Mouse (Mus musculus) liver, embryonic 13.5 days (tissue): ENCODE measurements around the gene Retreg1. TPM values are rescaled to one million over a fixed set of nuclear protein-coding genes. Genes with fewer than 3 reads are reported as not detected.

Experiments
- ATAC-seq: fragments of 200-750 bp; cut with Nextera tagmentation; 2 replicates; pipeline ENCODE4 v1.8.0; 2017; ENCODE audit warnings: low read depth, mild to moderate bottlenecking, moderate number of reproducible peaks, moderate library complexity
- DNase-seq: peaks from one replicate; pipeline ENCODE4 v3.0.0; 2022
- H3K27ac ChIP-seq: fragments of 300-500 bp; sonication (generic); 2 replicates; pipeline ENCODE4 v1.5.1; 2015; ENCODE audit warnings: moderate library complexity, mild to moderate bottlenecking, inconsistent platforms
- H3K27me3 ChIP-seq: fragments of 300-500 bp; sonication (generic); 2 replicates; pipeline ENCODE4 v1.6.1; 2015; ENCODE audit warnings: mild to moderate bottlenecking, inconsistent platforms
- H3K36me3 ChIP-seq: fragments of 300-500 bp; sonication (generic); 2 replicates; pipeline ENCODE4 v1.6.1; 2015; ENCODE audit warnings: mild to moderate bottlenecking, inconsistent platforms
- H3K4me1 ChIP-seq: fragments of 300-500 bp; sonication (generic); replicated peaks from 2 replicates; pipeline ENCODE4 v1.6.1; 2015; ENCODE audit warnings: inconsistent platforms
- H3K4me2 ChIP-seq: fragments of 300-500 bp; sonication (generic); 2 replicates; pipeline ENCODE4 v1.6.1; 2015; ENCODE audit warnings: inconsistent platforms, mild to moderate bottlenecking, moderate library complexity
- H3K4me3 ChIP-seq: fragments of 300-500 bp; sonication (generic); replicated peaks from 2 replicates; pipeline ENCODE4 v1.5.1; 2015; ENCODE audit warnings: mild to moderate bottlenecking, inconsistent platforms
- H3K9ac ChIP-seq: fragments of 300-500 bp; sonication (generic); 2 replicates; pipeline ENCODE4 v1.6.1; 2015; ENCODE audit warnings: mild to moderate bottlenecking, inconsistent platforms
- H3K9me3 ChIP-seq: fragments of 300-500 bp; sonication (generic); replicated peaks from 2 replicates; pipeline ENCODE4 v1.6.1; 2016; ENCODE audit warnings: inconsistent platforms
- WGBS: fragments of 180-500 bp; shearing (Covaris S2); methylation state at CpG from one replicate; pipeline ENCODE4 v1.1.7; 2015; ENCODE audit not compliant: insufficient replicate concordance; 5-methylcytosine and 5-hydroxymethylcytosine counted together
- polyA plus RNA-seq: library from polyadenylated mRNA; unstranded; fragments of >200 nt; fragmentation: Nextera tagmentation; extraction: Ambion mirVana; gene quantifications from 2 replicates; pipeline ENCODE4 v1.2.1, GENCODE M21; 2015

Retreg1 gene
- polyA plus RNA-seq, 1 experiment from 2014 or later, result 1.4 TPM

- Histone ChIP-seq H3K9me3 (no peaks in the 10 kb centered on the region), H3K4me2 (no peak overlapping the region), H3K27me3 (no peaks in the 10 kb centered on the region), H3K4me1 (no peaks in the 10 kb centered on the region), H3K4me3 (no peak overlapping the region), H3K9ac (no peak overlapping the region), H3K36me3 (no peaks in the 10 kb centered on the region), H3K27ac (no peak overlapping the region)
- no peak for DNase-seq
- ATAC-seq, result no peak
- WGBS, result 67% methylated on average over 14 of the region's 14 CpGs
Measured at GRCm38 (mm10) chr15:25884416-25884958, 41.5 kb downstream of the Retreg1 start.

DNA sequence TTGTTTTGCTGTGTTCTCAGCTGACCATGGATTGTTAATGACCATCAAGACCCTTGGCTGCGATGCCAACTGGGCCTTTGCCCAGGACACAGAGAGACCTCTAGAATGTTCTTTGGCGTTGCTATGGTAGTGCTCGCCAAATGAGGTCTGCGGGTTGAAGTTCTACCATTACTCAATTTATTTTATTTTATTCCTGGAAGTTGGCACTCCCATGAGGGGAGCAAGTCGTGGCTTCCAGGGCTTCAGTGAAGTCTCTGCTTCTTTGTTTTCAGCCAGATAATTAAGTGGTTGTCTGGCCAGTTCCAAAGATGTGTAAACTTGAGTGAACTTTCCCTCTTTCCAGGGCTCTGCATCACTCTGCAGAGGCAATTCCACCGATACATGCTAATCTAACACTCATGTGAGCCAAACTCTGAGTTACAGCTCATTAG lies 43.6 kb downstream of the Retreg1 start:
- no peak overlapping the region for H3K9ac ChIP-seq
- H3K4me3 ChIP-seq, result no peak overlapping the region
- H3K9me3 ChIP-seq, result no peaks in the 10 kb centered on the region
- no peaks in the 10 kb centered on the region for H3K27me3 ChIP-seq
- no peaks in the 10 kb centered on the region for H3K4me1 ChIP-seq
- DNase-seq, result no peak
- no peak overlapping the region for H3K27ac ChIP-seq
- no peak overlapping the region for H3K4me2 ChIP-seq
- WGBS, result 65% methylated on average over 6 of the region's 6 CpGs
- no peaks in the 10 kb centered on the region for H3K36me3 ChIP-seq
- no peak for ATAC-seq

DNA sequence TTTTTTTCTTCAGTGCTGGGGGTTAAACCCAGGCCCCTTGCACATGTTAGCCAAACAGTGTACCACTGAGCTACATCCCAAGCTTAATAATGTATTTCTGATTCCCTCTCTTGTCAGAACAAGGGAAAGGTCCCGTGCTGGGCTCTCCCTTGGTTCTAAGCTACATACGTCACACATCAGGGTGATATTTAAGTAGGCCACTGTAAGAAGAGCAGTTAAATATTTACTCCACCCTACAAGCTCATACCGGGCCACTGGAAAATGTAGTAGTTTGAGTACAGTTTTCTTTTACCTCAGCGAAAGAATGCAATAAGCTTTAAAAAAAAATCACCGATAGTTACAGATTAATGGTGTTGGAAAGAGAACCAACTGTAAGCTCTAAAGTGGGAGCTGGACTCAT lies 46.9 kb downstream of the Retreg1 start:
- H3K4me1 ChIP-seq, result 0 out of 2 replicates have a peak, but pooled peaks cover 3% of the 10 kb centered on the region
- no peak overlapping the region for H3K9ac ChIP-seq
- H3K4me3 ChIP-seq, result no peak overlapping the region
- no peak for DNase-seq
- H3K27ac ChIP-seq, result no peak overlapping the region
- 71% methylated on average over 5 of the region's 5 CpGs for WGBS
- no peaks in the 10 kb centered on the region for H3K9me3 ChIP-seq
- no peaks in the 10 kb centered on the region for H3K36me3 ChIP-seq
- H3K4me2 ChIP-seq, result no peak overlapping the region
- no peak for ATAC-seq
- H3K27me3 ChIP-seq, result no peaks in the 10 kb centered on the region

GRCm38 (mm10) chr15:25891556-25891955 lies 48.6 kb downstream of the Retreg1 start:
- Histone ChIP-seq H3K36me3 (no peaks in the 10 kb centered on the region), H3K27ac (no peak overlapping the region), H3K9me3 (no peaks in the 10 kb centered on the region), H3K9ac (no peak overlapping the region), H3K4me1 (0 out of 2 replicates have a peak, but pooled peaks cover 3% of the 10 kb centered on the region), H3K27me3 (no peaks in the 10 kb centered on the region), H3K4me2 (no peak overlapping the region), H3K4me3 (no peak overlapping the region)
- peak; percentile 3 for DNase-seq
- no peak for ATAC-seq
- 20% methylated on average over 11 of the region's 11 CpGs for whole genome bisulfite sequencing

DNA sequence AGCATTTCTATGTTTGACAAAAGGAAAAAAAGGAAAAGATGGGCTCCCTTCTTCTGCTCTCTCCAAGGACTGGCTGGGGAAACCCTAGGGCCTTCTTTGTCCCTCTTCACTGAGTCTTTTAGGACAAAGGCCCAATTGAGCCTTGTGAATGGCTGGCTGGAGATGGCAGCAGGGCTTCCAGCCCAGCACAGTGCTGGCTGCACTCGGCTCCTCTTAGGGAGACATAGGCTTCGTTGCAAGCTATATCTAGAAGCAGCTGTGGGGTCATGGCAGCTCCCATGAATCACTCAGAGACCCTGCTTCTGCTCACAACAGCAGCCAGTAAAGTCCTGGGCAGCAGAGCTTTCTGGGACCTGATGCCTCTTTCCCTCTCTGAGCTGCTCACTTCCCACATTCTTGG lies 50.3 kb downstream of the Retreg1 start:
- H3K4me3 ChIP-seq, result no peak overlapping the region
- no peak overlapping the region for H3K4me2 ChIP-seq
- H3K36me3 ChIP-seq, result no peaks in the 10 kb centered on the region
- H3K9me3 ChIP-seq, result no peaks in the 10 kb centered on the region
- no peak for ATAC-seq
- 56% methylated on average over 2 of the region's 2 CpGs for WGBS
- no peak overlapping the region for H3K27ac ChIP-seq
- H3K9ac ChIP-seq, result no peak overlapping the region
- 0 out of 2 replicates have a peak, but pooled peaks cover 3% of the 10 kb centered on the region for H3K4me1 ChIP-seq
- H3K27me3 ChIP-seq, result no peaks in the 10 kb centered on the region
- DNase-seq, result no peak

DNA sequence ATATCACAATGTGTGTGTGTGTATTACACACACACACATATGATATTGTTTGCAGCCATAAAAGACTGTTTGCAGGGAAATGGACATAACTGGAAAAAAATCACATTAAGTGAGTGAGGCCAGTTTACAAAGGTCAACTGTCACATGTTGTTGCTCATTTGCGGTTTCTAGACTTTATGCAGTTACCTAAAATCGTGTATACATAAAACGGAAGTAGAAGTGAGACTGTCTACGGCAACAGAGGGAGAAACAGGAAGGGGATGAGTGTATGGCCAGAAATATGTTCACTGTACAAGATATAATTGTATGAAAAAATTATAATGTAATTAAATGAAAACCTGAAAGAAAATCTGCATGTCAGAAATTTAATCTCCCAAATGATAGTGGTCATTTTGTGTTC lies 53.8 kb downstream of the Retreg1 start:
- Histone ChIP-seq H3K4me2 (no peak overlapping the region), H3K4me1 (0 out of 2 replicates have a peak, but pooled peaks cover 2% of the 10 kb centered on the region), H3K36me3 (no peaks in the 10 kb centered on the region), H3K27ac (no peak overlapping the region), H3K27me3 (no peaks in the 10 kb centered on the region), H3K4me3 (no peak overlapping the region), H3K9me3 (no peaks in the 10 kb centered on the region), H3K9ac (no peak overlapping the region)
- DNase-seq (no peak), ATAC-seq (no peak)
- WGBS, result 66% methylated on average over 4 of the region's 4 CpGs

- no peaks in the 10 kb centered on the region for H3K4me1 ChIP-seq
- H3K27ac ChIP-seq, result no peak overlapping the region
- ATAC-seq (no peak), DNase-seq (no peak)
- H3K4me3 ChIP-seq, result no peak overlapping the region
- no peak overlapping the region for H3K4me2 ChIP-seq
- WGBS, result 54% methylated on average over 12 of the region's 12 CpGs
- no peaks in the 10 kb centered on the region for H3K36me3 ChIP-seq
- H3K27me3 ChIP-seq, result no peaks in the 10 kb centered on the region
- H3K9me3 ChIP-seq, result no peaks in the 10 kb centered on the region
- H3K9ac ChIP-seq, result no peak overlapping the region
Measured at GRCm38 (mm10) chr15:25897617-25898016, 54.6 kb downstream of the Retreg1 start.

- no peaks in the 10 kb centered on the region for H3K36me3 ChIP-seq
- 72% methylated on average over 5 of the region's 5 CpGs for WGBS
- no peak overlapping the region for H3K4me3 ChIP-seq
- no peak overlapping the region for H3K9ac ChIP-seq
- no peak for DNase-seq
- no peaks in the 10 kb centered on the region for H3K27me3 ChIP-seq
- no peaks in the 10 kb centered on the region for H3K4me1 ChIP-seq
- no peak overlapping the region for H3K4me2 ChIP-seq
- no peak for ATAC-seq
- no peak overlapping the region for H3K27ac ChIP-seq
- no peaks in the 10 kb centered on the region for H3K9me3 ChIP-seq
Measured at GRCm38 (mm10) chr15:25899021-25899420, 56.0 kb downstream of the Retreg1 start.

GRCm38 (mm10) chr15:25900540-25900939 lies 57.6 kb downstream of the Retreg1 start:
- H3K4me2 ChIP-seq, result no peak overlapping the region
- 3% methylated on average over 7 of the region's 7 CpGs for WGBS
- H3K4me1 ChIP-seq, result no peaks in the 10 kb centered on the region
- H3K4me3 ChIP-seq, result no peak overlapping the region
- no peaks in the 10 kb centered on the region for H3K27me3 ChIP-seq
- H3K9ac ChIP-seq, result no peak overlapping the region
- DNase-seq (peak; percentile 23), ATAC-seq (no peak)
- H3K9me3 ChIP-seq, result no peaks in the 10 kb centered on the region
- no peak overlapping the region for H3K27ac ChIP-seq
- H3K36me3 ChIP-seq, result no peaks in the 10 kb centered on the region

- ATAC-seq, result no peak
- Histone ChIP-seq H3K36me3 (no peaks in the 10 kb centered on the region), H3K4me2 (no peak overlapping the region), H3K4me3 (no peak overlapping the region), H3K27ac (no peak overlapping the region), H3K9ac (no peak overlapping the region), H3K27me3 (no peaks in the 10 kb centered on the region), H3K9me3 (no peaks in the 10 kb centered on the region), H3K4me1 (no peaks in the 10 kb centered on the region)
- DNase-seq, result no peak
- WGBS, result 71% methylated on average over 15 of the region's 15 CpGs
Measured at GRCm38 (mm10) chr15:25902931-25903615, 60.1 kb downstream of the Retreg1 start.

DNA sequence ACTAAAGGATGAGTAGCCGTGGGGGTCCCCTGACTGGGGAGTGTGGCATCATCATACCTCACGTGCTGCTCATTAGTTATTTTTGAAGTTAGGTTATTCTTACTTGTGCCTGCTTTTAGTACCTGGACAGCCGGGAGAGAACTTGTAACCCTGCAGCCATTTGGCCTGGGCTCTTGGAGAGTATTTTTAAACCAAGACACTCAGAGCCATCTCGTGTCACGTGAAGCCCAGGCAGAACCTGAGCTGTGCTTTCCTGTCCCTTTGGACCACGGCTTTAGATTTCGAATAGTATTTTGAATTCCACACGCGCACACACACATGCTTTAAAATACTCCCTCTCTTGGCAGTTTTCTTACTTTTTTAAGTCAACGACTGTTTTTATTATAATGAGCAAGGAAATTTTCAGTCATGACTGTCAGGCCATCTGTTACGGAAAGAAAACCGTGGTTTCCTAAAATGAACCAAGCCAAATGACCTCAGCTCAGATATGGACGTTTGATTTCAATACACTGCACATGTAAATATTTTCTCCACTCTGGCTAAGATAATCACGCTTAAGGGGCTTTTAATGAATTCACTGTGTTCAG lies 61.5 kb downstream of the Retreg1 start:
- no peaks in the 10 kb centered on the region for H3K9me3 ChIP-seq
- H3K9ac ChIP-seq, result no peak overlapping the region
- H3K27me3 ChIP-seq, result no peaks in the 10 kb centered on the region
- 58% methylated on average over 14 of the region's 14 CpGs for WGBS
- no peaks in the 10 kb centered on the region for H3K4me1 ChIP-seq
- H3K27ac ChIP-seq, result no peak overlapping the region
- no peak for DNase-seq
- no peak overlapping the region for H3K4me3 ChIP-seq
- no peak for ATAC-seq
- no peaks in the 10 kb centered on the region for H3K36me3 ChIP-seq
- no peak overlapping the region for H3K4me2 ChIP-seq
